Mouse (Mus musculus): ENCODE data around the gene Chst11.

DNA sequence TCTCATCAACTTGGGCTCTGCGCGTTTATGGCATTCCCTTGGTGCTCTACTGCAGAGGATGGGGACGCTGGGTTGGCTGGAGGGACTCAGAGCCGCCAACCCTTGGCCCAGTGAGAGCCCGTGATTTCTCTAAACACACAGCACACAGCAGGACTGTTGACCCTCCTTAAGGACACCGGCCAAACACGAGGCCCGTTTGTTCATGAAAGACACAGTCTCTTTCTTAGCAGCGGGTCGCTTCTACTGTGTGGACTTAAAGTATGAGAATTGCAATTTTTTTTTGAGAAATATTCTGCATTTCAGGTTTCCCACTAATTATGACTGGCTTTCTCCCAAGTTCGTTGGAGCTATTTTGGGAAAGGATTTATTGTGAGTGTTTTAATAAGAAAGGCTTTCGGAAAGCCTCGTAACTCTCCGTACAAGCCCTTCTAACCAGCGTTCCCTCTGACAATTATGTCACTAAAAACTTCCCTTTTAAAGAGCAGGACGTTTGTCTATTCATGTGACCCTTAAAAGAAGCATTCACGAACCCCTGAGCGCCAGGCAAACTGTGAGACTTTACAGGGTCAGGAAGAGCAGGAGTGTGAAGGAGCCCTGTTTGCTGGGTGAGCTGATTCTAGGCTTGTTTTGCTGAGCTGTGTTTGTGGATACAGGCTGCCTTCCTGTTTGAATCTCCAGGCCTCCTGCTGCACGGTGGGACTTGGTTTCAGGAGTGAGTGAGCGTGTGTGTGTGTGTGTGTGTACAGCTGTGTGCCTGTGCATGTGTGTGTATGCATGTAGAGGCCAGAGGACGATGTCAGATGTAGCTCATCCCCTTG is 122.8 kb downstream of the Chst11 start:
- TF ChIP-seq POLR2A (IDR thresholded peaks at IDR 0.05; ENCODE audit: borderline replicate concordance, extremely low read depth, insufficient read depth, insufficient read length, poor library complexity, severe bottlenecking): no peak
- TF ChIP-seq CTCF (IDR thresholded peaks at IDR 0.05; ENCODE audit: borderline replicate concordance, extremely low read depth, insufficient read depth, insufficient read length): no peak
